Mouse (Mus musculus): ENCODE measurements at regions not wholly inside any gene's neighbourhood (a gene's known extent, or its start where the extent isn't known, plus 50 kb on each side); places are given as distances from the start of the nearest gene placed in this dataset.

DNA sequence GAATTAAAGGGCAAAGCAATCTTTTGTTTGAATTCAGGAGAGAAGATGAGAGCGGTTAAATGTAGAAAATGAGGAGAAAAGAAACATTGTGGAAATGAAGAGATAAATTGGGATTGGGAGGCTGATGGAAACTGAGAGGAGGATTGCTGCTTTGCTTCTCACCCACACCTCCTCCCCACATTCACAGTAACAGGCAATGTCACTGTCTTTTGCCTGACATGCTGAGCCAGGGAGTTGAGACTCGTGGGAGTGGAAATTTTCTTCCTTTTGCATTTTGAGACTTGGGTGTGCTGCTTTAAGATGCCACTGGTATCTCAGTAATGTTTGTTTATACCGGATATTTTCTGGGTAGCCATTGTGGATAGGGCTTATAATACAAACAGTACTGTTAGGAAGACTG is 133.3 kb downstream of the Ogfrl1 start:
- peaks cover 23% of the 10 kb centered on the region for H3K4me1 ChIP-seq (replicated peaks)
- WGBS = 37% methylated on average over 3 of the region's 3 CpGs
- H3K4me3 ChIP-seq = no peak overlapping the region
- no peaks in the 10 kb centered on the region for H3K9me3 ChIP-seq (replicated peaks)
- peak overlapping the region; percentile 12; the same call in 1 of the 2 replicates for H3K27ac ChIP-seq (ENCODE audit: poor library complexity, severe bottlenecking)
- H3K27me3 ChIP-seq (replicated peaks) = no peaks in the 10 kb centered on the region
- H3K9ac ChIP-seq = no peak overlapping the region
- ATAC-seq (ENCODE audit: insufficient number of reproducible peaks, low FRiP score) = no peak
- peaks cover 5% of the 10 kb centered on the region; the same call in 1 of the 2 replicates for H3K36me3 ChIP-seq
- H3K4me2 ChIP-seq = peak overlapping the region; percentile 40; the same call in 1 of the 2 replicates

DNA sequence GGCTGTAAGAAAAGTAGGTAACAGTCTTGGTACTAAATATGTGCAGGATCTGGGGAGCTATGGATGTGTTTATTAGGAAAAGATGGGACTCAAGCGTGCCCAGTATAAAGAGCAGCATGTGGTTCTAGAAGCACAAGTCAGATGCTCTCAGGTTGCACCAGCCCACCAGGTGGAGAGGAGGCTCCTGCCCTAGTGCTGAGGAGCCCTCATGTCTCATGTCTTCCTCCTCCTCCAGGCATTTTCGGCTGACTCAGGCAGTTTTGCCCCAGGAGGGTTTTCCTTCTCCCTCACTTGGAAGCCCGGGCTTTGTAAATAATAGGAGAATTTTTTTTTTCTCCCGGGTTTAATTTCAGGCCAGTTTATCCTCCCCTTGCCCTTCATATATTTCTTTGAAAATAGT is 133.8 kb downstream of the Ogfrl1 start:
- Histone ChIP-seq H3K9ac (no peak overlapping the region), H3K4me2 (peak overlapping the region; percentile 35), H3K27ac (ENCODE audit: poor library complexity, severe bottlenecking) (no peak overlapping the region), H3K36me3 (peaks cover 5% of the 10 kb centered on the region; the same call in 1 of the 2 replicates), H3K27me3 (replicated peaks) (no peaks in the 10 kb centered on the region), H3K4me1 (replicated peaks) (peaks cover 27% of the 10 kb centered on the region), H3K4me3 (no peak overlapping the region), H3K9me3 (replicated peaks) (no peaks in the 10 kb centered on the region)
- 37% methylated on average over 4 of the region's 4 CpGs for WGBS
- ATAC-seq (ENCODE audit: insufficient number of reproducible peaks, low FRiP score) = no peak

DNA sequence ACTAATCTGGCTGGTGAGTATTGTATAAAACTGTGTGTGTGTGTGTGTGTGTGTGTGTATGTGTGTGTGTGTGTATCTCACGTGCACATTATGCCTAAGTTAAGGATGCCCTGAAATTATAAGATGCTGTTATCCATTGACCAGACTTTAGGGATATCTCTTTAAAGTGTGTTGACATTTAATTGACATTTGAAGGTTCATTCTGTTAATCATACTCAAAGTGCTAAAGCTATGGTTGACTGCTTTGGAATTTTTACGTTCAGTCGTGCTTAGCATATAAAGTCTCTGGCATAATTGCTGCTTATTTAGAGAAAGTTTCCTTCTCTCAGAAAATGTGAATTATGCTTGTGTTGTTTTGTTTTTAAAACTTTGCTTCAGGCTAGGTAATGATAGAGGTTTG is 135.9 kb downstream of the Ogfrl1 start:
- H3K36me3 ChIP-seq = peaks cover 5% of the 10 kb centered on the region; the same call in 1 of the 2 replicates
- 78% methylated on average over 3 of the region's 3 CpGs for WGBS
- H3K4me1 ChIP-seq (replicated peaks) = peaks cover 27% of the 10 kb centered on the region
- no peaks in the 10 kb centered on the region for H3K27me3 ChIP-seq (replicated peaks)
- no peaks in the 10 kb centered on the region for H3K9me3 ChIP-seq (replicated peaks)
- H3K9ac ChIP-seq = no peak overlapping the region
- no peak overlapping the region for H3K4me2 ChIP-seq
- H3K4me3 ChIP-seq = no peak overlapping the region
- H3K27ac ChIP-seq (ENCODE audit: poor library complexity, severe bottlenecking) = no peak overlapping the region
- no peak for ATAC-seq (ENCODE audit: insufficient number of reproducible peaks, low FRiP score)

DNA sequence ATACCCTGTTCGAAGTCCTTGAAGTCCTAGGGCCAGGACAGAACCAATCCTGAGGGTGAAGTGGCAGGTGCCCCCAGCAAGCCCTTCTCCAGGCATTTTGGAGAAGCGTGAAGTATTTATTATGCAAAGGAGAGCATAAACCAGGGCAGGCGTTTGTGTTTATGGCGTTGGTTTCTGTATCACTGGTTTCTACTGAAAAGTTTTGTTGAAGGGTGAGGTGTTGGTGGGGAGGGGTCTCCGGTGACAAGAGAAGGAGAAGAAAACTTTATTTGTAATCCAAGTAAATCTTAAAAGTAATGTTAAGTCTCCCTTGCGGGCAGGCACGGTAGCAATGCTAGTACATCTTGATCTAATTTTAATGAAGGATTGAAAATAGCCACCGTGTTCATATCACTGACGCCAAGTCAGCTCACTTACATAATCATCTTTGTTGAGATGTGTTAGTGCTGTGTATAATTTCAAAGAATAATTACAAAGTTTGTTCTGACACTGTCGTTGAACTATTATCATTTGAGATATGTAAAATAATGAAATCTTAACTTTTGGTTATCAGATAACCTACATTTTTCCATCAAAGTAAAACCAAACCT is 140.2 kb downstream of the Ogfrl1 start:
- ATAC-seq (ENCODE audit: insufficient number of reproducible peaks, low FRiP score) = no peak
- H3K4me3 ChIP-seq = peak overlapping the region; percentile 80
- peaks cover 5% of the 10 kb centered on the region; the same call in 1 of the 2 replicates for H3K36me3 ChIP-seq
- no peaks in the 10 kb centered on the region for H3K27me3 ChIP-seq (replicated peaks)
- peak overlapping the region; percentile 70 for H3K4me2 ChIP-seq
- no peaks in the 10 kb centered on the region for H3K9me3 ChIP-seq (replicated peaks)
- peak overlapping the region; percentile 94 for H3K27ac ChIP-seq (ENCODE audit: poor library complexity, severe bottlenecking)
- H3K4me1 ChIP-seq (replicated peaks) = peaks cover 14% of the 10 kb centered on the region
- 18% methylated on average over 10 of the region's 10 CpGs for WGBS
- peak overlapping the region; percentile 94 for H3K9ac ChIP-seq

DNA sequence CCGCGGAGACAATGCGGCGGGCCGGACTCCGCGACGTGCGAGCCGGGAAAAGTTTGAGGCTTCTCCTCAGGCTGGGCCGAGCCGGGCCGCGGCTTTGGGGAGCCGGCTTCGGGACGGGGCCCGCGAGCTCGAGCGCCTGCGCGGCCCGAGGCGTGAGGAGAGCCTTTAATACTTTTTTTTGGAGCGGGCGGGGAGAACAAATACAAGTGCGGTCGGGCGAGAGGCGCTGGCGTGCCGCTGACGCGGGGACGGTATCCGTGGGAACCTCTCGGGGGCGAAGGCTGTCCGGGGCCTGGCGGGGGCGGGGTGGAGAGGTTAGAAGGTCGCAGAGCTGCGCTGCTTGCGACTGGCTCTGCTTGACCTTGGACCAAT is 141.0 kb downstream of the Ogfrl1 start:
- H3K27ac ChIP-seq (ENCODE audit: poor library complexity, severe bottlenecking) = peak overlapping the region; percentile 94
- H3K9me3 ChIP-seq (replicated peaks) = no peaks in the 10 kb centered on the region
- peaks cover 14% of the 10 kb centered on the region for H3K4me1 ChIP-seq (replicated peaks)
- peak; percentile 83 for ATAC-seq (ENCODE audit: insufficient number of reproducible peaks, low FRiP score)
- peaks cover 5% of the 10 kb centered on the region; the same call in 1 of the 2 replicates for H3K36me3 ChIP-seq
- no peaks in the 10 kb centered on the region for H3K27me3 ChIP-seq (replicated peaks)
- H3K4me2 ChIP-seq = peak overlapping the region; percentile 70
- H3K9ac ChIP-seq = peak overlapping the region; percentile 94
- under 1% methylated on average over 45 of the region's 45 CpGs for WGBS
- H3K4me3 ChIP-seq = peak overlapping the region; percentile 80

DNA sequence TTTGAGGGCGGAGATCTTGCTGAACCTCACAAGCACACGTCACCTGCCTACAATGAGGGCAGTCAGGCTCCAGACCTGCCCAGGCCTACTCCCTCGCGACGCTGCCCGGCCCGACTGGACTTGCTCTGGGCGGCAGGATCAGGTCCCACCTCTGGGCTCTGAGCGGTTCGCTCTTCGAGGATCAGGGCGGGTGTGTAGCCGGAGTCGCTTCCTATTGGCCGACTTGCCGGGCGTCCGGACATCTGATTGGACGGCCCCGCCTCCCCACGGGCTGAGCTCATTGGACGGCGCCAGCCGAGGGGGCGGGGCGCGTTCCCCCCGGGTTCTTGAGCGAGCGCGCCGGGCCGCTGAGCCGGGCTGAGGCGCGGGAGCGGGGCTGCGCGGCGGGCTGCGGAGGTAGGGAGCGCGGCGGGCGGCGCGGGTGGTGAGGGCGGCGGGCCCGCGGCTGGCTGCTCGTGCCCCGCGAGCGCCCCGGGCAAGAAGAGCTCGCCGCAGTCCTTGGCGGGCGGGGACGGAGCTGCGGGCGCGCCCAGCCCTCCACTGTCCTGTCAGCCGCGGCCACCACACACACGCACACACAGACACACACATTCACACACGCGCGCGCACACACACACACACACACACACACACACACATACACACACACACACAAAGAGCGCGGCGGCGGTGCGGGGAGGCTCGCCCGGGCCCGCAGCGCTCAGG is 141.5 kb downstream of the Ogfrl1 start:
- Histone ChIP-seq H3K36me3 (peaks cover 5% of the 10 kb centered on the region; the same call in 1 of the 2 replicates), H3K4me1 (replicated peaks) (peaks cover 14% of the 10 kb centered on the region), H3K27me3 (replicated peaks) (no peaks in the 10 kb centered on the region), H3K9me3 (replicated peaks) (no peaks in the 10 kb centered on the region), H3K9ac (peak overlapping the region; percentile 94), H3K27ac (ENCODE audit: poor library complexity, severe bottlenecking) (peak overlapping the region; percentile 94), H3K4me3 (peak overlapping the region; percentile 80), H3K4me2 (peak overlapping the region; percentile 70)
- ATAC-seq (ENCODE audit: insufficient number of reproducible peaks, low FRiP score) = peak; percentile 98
- WGBS = 1% methylated on average over 59 of the region's 80 CpGs

DNA sequence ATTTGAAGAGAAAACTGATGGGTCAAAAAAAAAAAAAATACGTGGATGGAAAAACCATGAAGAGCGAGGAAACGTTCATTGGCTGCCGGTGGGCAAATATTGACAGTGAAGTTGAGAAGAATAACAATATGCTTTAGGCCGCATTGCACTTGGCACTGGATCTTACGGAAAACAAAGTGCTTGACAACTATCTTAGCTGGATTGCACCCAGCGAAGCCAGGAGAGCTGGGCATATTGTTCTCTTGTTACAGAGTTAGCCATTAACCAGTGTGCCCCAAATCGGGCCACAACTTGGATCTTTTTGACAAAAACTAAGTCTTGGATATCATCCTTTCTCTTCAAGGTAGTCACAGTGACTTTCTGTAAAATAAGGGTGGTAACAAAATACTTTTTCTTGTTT is 143.3 kb downstream of the Ogfrl1 start:
- Histone ChIP-seq H3K9me3 (replicated peaks) (no peaks in the 10 kb centered on the region), H3K4me3 (no peak overlapping the region), H3K27ac (ENCODE audit: poor library complexity, severe bottlenecking) (no peak overlapping the region), H3K9ac (no peak overlapping the region), H3K27me3 (replicated peaks) (no peaks in the 10 kb centered on the region), H3K4me2 (no peak overlapping the region), H3K36me3 (no peaks in the 10 kb centered on the region), H3K4me1 (replicated peaks) (peaks cover 7% of the 10 kb centered on the region)
- no peak for ATAC-seq (ENCODE audit: insufficient number of reproducible peaks, low FRiP score)
- 80% methylated on average over 8 of the region's 8 CpGs for WGBS

DNA sequence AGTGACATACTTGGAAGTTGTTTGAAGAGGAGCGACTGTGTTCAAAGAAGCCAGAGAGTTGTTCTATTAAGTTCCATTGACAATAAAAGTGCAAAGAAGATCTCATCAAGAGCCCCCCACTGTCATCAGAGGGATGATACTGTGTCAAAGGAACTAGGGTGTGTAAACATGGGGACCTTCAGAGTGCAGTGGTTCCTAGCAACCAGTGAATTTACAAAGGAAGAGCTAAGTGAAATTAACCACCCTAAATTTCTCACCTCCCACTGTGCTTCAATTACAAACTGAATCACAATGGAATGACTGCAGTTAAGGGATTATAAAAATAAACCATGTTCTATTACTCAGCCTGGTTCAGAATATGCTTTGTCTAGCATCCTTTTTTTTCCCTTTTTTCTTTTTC is 129.5 kb upstream of the 4933415F23Rik start:
- 77% methylated on average over 1 of the region's 1 CpGs for WGBS
- Histone ChIP-seq H3K9ac (no peak overlapping the region), H3K4me2 (no peak overlapping the region), H3K9me3 (replicated peaks) (no peaks in the 10 kb centered on the region), H3K27ac (ENCODE audit: poor library complexity, severe bottlenecking) (no peak overlapping the region), H3K4me1 (replicated peaks) (no peaks in the 10 kb centered on the region), H3K27me3 (replicated peaks) (no peaks in the 10 kb centered on the region), H3K36me3 (no peaks in the 10 kb centered on the region), H3K4me3 (no peak overlapping the region)
- no peak for ATAC-seq (ENCODE audit: insufficient number of reproducible peaks, low FRiP score)

DNA sequence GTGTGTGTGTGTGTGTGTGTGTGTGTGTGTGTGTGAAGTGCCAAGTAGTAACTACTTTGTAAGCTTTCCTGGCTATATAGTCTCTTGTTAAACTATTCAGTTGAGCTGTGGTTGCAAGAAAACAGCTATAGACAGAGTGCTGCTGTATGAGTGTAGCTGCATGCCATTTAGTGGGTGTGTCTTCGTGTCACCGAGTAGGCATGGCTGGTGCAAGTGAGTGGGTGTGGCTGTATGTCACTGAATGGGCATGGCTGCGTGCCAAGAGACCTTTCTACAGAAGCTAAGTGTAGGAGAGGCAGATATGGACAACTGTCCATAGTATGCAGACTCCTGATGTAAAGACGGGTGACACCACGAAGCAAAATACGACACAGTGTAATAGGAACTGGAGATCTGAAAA is 126.4 kb upstream of the 4933415F23Rik start:
- whole genome bisulfite sequencing = 56% methylated on average over 6 of the region's 6 CpGs
- Histone ChIP-seq H3K4me2 (no peak overlapping the region), H3K27me3 (replicated peaks) (no peaks in the 10 kb centered on the region), H3K4me3 (no peak overlapping the region), H3K27ac (ENCODE audit: poor library complexity, severe bottlenecking) (no peak overlapping the region), H3K36me3 (no peaks in the 10 kb centered on the region), H3K9ac (no peak overlapping the region), H3K4me1 (replicated peaks) (no peaks in the 10 kb centered on the region), H3K9me3 (replicated peaks) (no peaks in the 10 kb centered on the region)
- ATAC-seq (ENCODE audit: insufficient number of reproducible peaks, low FRiP score) = peak; percentile 57; the same call in 1 of the 2 replicates

DNA sequence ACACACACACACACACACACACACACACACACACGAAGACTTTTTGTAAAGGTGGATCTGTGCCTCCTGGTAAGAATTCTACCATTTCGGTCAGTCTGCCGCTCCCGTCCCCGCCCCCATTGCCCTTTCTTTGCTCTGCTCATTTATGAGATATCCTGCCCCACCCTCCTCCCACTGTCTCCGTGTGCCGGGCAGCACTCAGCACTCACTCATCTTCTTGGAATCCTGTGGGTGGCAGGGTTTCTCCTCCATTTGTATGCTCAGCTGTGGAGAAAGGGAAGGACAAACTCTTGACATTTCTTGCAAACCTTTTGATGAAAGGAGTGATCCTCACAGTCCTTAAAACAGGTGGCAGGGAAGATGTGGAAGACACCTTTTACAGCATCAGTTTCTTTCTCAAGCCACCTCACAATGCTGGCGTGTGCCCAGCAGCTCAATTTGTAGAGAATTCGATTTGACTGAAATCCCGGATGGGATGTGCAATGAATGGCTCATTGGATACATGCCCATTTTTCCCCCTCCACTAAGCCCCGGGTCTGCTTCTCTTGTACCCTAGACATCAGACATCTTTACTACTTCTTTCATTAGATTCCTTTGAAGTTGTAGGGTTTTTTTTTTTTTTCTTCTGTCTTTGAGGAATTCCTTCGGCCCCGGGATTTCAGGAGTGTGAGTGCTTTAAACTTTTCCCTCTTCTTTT is 112.6 kb upstream of the 4933415F23Rik start:
- H3K36me3 ChIP-seq = no peaks in the 10 kb centered on the region
- no peak overlapping the region for H3K4me3 ChIP-seq
- ATAC-seq (ENCODE audit: insufficient number of reproducible peaks, low FRiP score) = no peak
- H3K9ac ChIP-seq = no peak overlapping the region
- no peaks in the 10 kb centered on the region for H3K4me1 ChIP-seq (replicated peaks)
- 74% methylated on average over 13 of the region's 13 CpGs for WGBS
- H3K4me2 ChIP-seq = no peak overlapping the region
- H3K27me3 ChIP-seq (replicated peaks) = no peaks in the 10 kb centered on the region
- peaks cover 7% of the 10 kb centered on the region; the same call in 1 of the 2 replicates for H3K9me3 ChIP-seq (replicated peaks)
- H3K27ac ChIP-seq (ENCODE audit: poor library complexity, severe bottlenecking) = no peak overlapping the region

DNA sequence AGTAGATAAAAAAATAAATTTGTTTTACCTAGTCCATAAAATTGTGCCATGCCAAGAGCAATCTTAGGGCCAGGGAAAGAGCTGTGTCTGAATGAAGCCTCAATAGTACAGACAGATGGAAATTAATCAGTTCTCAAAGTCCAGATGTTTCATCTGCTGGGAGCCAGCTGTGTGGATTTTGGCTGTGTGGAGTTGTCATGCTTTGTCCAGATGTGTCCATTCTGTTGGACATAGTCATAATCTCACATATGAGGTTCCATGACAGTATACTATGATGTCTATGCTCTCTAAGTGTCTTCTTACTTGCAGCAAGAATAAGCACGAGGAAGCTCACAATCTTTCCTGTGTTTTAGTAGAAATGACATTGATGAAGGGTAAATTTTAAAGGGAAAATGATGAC is 105.8 kb upstream of the 4933415F23Rik start:
- ATAC-seq (ENCODE audit: insufficient number of reproducible peaks, low FRiP score) = no peak
- Histone ChIP-seq H3K9me3 (replicated peaks) (no peaks in the 10 kb centered on the region), H3K9ac (no peak overlapping the region), H3K36me3 (no peaks in the 10 kb centered on the region), H3K27me3 (replicated peaks) (no peaks in the 10 kb centered on the region), H3K4me1 (replicated peaks) (no peaks in the 10 kb centered on the region), H3K4me2 (no peak overlapping the region), H3K27ac (ENCODE audit: poor library complexity, severe bottlenecking) (no peak overlapping the region), H3K4me3 (no peak overlapping the region)
- WGBS = 65% methylated on average over 1 of the region's 1 CpGs
